Mouse (Mus musculus): ENCODE data around the gene Sox2.

Sox2 gene

GRCm38 (mm10) chr3:34692394-34692745, 42.2 kb downstream of the Sox2 start:
- DNase-seq (ENCODE audit: low read depth, low spot score) = no peak
